Mouse (Mus musculus) CH12.LX (cell line): Measurements from ENCODE around the gene Gpr108.

ENCODE experiments used
- CHD1 ChIP-seq: IDR thresholded peaks from 2 replicates; pipeline ENCODE4 v1.6.1; 2012; ENCODE audit warnings: low read depth, low read length, improper control_type of control experiment, inconsistent platforms
- CTCF ChIP-seq, 2 experiments: IDR thresholded peaks in 1 of 2; conservative IDR thresholded peaks in 1 of 2; 2 replicates each; pipeline ENCODE4 v1.5.1; 2011 to 2012; ENCODE audit warnings: low read depth in 2 of 2, low read length in 2 of 2, improper control_type of control experiment in 1 of 2, inconsistent platforms in 1 of 2, mild to moderate bottlenecking in 1 of 2, moderate library complexity in 1 of 2
- EP300 ChIP-seq: IDR thresholded peaks from 2 replicates; pipeline ENCODE4 v1.6.1; 2011; ENCODE audit warnings: low read length, improper control_type of control experiment
- IRF4 ChIP-seq: IDR thresholded peaks from 2 replicates; pipeline ENCODE4 v1.6.1; 2014; ENCODE audit warnings: low read depth, mild to moderate bottlenecking, inconsistent platforms, low read length, improper control_type of control experiment
- MAFK ChIP-seq: IDR thresholded peaks from 2 replicates; pipeline ENCODE4 v1.6.1; 2011; ENCODE audit warnings: low read length, improper control_type of control experiment; ENCODE audit not compliant: insufficient replicate concordance
- MAX ChIP-seq: IDR thresholded peaks from 2 replicates; pipeline ENCODE4 v1.6.1; 2011; ENCODE audit warnings: low read length, improper control_type of control experiment
- MAZ ChIP-seq: IDR thresholded peaks from 2 replicates; pipeline ENCODE4 v1.6.1; 2012; ENCODE audit warnings: low read depth, mild to moderate bottlenecking, inconsistent platforms, low read length, improper control_type of control experiment, moderate library complexity
- MEF2A ChIP-seq: IDR thresholded peaks from 2 replicates; pipeline ENCODE4 v1.6.1; 2014; ENCODE audit warnings: low read depth, mild to moderate bottlenecking, inconsistent platforms, low read length, improper control_type of control experiment, borderline replicate concordance
- NELFE ChIP-seq: IDR thresholded peaks from 2 replicates; pipeline ENCODE4 v1.6.1; 2011; ENCODE audit warnings: low read depth, low read length, improper control_type of control experiment
- POLR2A ChIP-seq: IDR thresholded peaks from 2 replicates; pipeline ENCODE4 v1.6.1; 2011; ENCODE audit warnings: low read depth, mild to moderate bottlenecking, improper control_type of control experiment, low read length
- SIN3A ChIP-seq: IDR thresholded peaks from 2 replicates; pipeline ENCODE4 v1.6.1; 2012; ENCODE audit warnings: low read length, improper control_type of control experiment, inconsistent platforms
- USF2 ChIP-seq: conservative IDR thresholded peaks from 2 replicates; pipeline ENCODE4 v1.6.1; 2011; ENCODE audit warnings: low read depth, low read length, improper control_type of control experiment
- ZKSCAN1 ChIP-seq: IDR thresholded peaks from 2 replicates; pipeline ENCODE4 v1.6.1; 2012; ENCODE audit warnings: low read depth, inconsistent platforms, low read length, improper control_type of control experiment, borderline replicate concordance

GRCm38 (mm10) chr17:57219167-57219883, 28.9 kb downstream of the Gpr108 start:
- TF ChIP-seq NELFE, result no peak
- no peak for TF ChIP-seq EP300
- peak in 1 of 2 experiments; percentile 77; a peak in 3 of 4 replicates for TF ChIP-seq CTCF (conservative IDR thresholded peaks at IDR 0.05 in 1 of 2, IDR thresholded peaks at IDR 0.05 in 1 of 2; ENCODE audit: low read depth in 2 of 2, low read length in 2 of 2)
- no peak for TF ChIP-seq POLR2A
- no peak for TF ChIP-seq MAZ
- no peak for TF ChIP-seq MAFK
- peak; percentile 58; the same call in 1 of the 2 replicates for TF ChIP-seq MEF2A
- peak; percentile 59; the same call in 1 of the 2 replicates for TF ChIP-seq IRF4
- no peak for TF ChIP-seq ZKSCAN1
- no peak for TF ChIP-seq MAX
- no peak for TF ChIP-seq CHD1
- TF ChIP-seq USF2, result no peak
- no peak for TF ChIP-seq SIN3A
